Mouse (Mus musculus) adrenal gland, adult (tissue): ENCODE results near the gene Pheta2.
"Not testable (repeated sequence)": the region's sequence is repeated elsewhere in the genome, so short reads cannot be mapped to it uniquely, and the experiment has no call there.

Source experiments
- DNase-seq, 2 experiments: peaks; one replicate each; pipeline ENCODE4 v3.0.0; 2022 to 2023; ENCODE audit warnings: low spot score in 1 of 2; ENCODE audit not compliant: inconsistent age in 2 of 2

Pheta2 gene

DNA sequence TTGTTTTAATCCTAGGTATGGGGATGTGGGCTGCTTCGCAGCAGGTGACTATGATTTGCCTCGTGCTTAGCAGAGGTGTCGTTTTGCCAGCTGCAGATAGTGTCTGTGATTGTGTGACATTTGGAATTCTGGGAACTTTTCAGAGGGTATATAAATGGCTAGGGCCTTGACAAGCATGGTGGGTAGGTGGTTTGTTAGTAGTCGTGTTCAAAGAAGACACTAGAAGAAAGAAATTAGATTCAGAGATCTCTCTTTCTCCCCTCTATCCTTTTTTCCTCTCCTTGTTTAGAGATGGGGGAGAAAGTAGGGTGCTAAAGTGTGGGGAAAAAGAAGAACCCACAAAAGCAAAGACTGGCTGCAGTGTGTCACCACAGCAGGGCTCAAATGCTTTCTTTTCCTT lies 29.4 kb downstream of the Pheta2 start:
- peak in 1 of 2 experiments; percentile 18 for DNase-seq

DNA sequence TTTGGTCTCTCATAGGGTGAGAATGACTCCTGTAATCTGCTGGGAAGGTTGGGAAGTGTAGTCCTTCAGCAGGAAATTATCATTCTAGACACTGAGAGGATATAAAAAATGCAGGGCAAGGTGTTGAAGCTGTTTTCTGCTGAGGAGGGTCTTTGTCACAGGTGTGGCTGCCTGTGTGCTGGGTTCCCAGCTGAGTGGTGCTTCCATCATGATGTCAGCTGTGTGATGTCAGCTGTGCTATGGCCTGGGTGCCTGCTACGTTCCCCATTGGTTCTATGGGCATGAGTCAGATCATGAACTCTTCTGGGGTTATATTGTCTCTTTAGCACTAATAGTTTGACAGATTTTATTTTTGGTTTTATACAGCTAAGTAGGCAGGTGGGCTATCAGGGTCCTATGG lies 30.1 kb downstream of the Pheta2 start:
- DNase-seq: peak in 1 of 2 experiments; percentile 16

DNA sequence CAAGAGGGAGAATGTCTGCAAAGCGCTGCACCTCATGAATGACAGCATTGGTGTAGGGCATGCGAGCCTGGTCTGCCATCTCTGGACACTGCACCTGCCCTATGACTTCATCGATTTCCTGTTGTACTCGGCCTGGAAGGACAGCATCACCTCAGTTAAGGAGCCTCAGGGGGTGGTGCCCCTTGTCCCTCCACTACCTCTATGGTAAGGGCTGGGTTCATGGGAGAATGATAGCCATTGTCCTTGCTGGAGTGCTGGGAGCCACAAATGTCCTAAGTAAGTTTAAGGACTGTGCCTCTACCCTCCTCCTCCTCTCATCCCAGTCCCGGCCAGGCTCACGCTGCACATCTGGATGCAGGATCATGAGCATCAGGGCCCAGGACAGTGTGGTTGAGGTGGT lies 33.7 kb downstream of the Pheta2 start:
- no peak for DNase-seq

DNA sequence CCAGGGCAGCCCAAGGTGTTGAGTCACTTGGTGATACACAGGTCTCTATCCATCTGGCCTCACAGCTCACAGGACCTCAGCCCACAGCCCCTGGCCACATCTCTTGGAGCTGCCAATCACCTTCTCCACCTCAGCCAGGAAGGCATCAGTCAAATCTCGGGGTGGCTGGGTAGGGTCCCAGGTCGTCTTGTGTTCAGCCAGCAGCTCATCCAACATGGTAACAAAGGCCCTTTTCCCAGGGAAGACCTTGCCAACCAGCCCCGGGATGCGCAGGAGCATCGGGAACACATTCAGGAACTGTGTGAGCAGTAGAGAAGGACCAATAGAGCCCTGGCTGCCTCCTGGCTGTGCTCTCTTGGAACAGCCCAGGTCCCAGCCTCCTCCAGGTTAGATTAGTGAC lies 34.2 kb downstream of the Pheta2 start:
- DNase-seq: peak in 1 of 2 experiments; percentile 21

DNA sequence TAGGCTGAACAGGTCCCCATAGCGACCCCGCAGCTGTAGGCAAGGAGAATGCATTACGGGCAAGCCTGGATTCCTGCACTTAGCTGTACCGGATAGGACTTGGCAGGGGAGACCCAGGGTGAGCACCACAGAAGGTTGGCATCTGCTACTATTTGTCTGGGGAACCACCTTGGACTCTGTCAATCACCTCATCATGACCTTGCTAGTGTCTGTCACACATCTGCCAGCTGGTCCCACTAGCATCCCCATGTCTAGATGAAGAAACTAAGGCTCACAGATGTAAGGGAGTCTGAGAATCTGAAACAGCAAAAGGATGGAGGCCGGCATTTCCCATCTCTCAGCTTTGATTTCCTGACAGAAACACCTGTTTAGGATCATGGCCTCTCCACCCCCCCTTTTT lies 35.7 kb downstream of the Pheta2 start:
- DNase-seq: no peak

GRCm38 (mm10) chr15:82375855-82376254 lies 37.1 kb downstream of the Pheta2 start:
- no peak for DNase-seq

- DNase-seq: peak; percentile 51 to 71
These were observed 37.8 kb downstream of the Pheta2 start for GRCm38 (mm10) chr15:82376393-82377138.

DNA sequence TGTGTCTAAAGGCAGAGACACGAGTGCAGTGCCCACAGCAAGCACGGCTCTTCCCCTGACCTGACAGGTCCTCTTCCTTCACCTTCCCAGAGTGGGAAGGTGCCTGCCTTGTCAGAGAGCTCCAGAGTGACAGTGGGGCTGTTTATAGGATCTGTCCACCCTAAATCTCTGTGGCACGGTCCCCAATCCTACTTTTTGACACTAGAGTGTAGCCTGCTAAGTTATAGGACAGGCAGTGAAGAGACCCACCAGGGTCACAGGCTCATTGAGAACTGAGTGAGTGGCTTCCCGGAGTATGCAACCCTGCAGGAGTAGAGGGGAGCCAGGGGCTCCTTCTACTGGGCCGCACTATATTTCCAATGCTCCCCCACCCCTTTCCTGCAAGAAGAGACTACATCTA lies 39.0 kb downstream of the Pheta2 start:
- peak in 1 of 2 experiments; percentile 29 for DNase-seq

DNA sequence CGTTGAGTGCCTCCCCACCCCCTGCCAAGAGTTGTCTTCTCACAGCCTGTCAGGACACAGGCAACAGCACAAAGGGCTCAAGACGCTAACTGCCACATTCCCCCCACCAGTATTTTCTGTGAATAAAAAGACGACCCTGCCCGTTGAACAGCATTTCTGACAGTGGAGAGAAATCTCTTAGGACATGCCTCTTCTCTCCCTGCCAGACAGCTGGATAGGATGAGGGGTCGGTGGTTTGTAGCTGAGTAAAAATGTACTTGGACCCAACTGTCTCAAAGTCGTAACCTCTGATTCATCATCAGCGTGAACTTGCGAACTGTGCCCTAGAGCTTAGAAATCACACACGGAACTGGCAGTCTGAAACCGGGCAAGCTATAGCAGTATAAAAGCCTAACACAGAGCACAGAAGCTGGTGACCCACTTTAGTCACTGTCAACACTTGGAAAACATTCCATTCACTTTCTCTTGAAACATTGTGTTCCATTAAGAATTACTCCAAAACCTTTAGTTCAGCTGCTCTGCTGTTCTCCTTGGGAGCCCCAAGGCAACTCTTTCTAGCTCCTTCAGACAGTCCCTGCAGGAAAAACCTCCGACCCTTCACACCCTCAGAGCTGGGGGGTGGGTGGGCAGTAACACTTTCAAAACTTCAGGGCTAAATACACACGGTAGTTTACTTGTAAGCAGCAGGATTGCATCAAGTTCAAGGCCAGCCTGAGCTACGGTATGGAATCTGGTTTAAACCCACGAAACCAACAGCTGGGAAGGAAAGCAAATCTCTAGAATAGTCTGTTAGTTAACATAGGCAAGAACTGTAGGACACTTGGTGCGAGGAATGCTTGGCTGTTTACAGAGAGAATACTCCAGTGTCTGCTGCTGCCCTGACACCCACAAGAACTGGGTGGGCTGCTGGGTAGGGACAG lies 39.8 kb downstream of the Pheta2 start:
- DNase-seq: peak in 1 of 2 experiments; percentile 63

DNA sequence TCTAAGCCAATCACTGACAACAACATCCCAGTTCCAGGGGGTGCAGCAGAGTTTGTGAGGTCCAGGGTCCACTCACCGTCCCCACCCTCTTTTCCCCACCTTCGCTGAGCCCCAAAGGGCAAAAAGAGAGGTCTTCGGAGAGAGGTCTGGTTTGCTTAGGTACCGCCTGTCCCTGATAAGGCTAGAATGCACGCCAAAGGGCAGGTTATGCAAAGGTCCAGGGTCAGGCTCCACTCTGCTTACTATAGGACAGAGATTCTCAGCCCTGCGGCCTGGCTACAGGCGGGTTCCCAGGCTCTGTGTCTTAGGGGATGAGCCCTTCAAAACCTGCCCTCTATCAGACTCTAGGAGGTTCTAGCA lies 40.7 kb downstream of the Pheta2 start:
- DNase-seq: no peak

DNA sequence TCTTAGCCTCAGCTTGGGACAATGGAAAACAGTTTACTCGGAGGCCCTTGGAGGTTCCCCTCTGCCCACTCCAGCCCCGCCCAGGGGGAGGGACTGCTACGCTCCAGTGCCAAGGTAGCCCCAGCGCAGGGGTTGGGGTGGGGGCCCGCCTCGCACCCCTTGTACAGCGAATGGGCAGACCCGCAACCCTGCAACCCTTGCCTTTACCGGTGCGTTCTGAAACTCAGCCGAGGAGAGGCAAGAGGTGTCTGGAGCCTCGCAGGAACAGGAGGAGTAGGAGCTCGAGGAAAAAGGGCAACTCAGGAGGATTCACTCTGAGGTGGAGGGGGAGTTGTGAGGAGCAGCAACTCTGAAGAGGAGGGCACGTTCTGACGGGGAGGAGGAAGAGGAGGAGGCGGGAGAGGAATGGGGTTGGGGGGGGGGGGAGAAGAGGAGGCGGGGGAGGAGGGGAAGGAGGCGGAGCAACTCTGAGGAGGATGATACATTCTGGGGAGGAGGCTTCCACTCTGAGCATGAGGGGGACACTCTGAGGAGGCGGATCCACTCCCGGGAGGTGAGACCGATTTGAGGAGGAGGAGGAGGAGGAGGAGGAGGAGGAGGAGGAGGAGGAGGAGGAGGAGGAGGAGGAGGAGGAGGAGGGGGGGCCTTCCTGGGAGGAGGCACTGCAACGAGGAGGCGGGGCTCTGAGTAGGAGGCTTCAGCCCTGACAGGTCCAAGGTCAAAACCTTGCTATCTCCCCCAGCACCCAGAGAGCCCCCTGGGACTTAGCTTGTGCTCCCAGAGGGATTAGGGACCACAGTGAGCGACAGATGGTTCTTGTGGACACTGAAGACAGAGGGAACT lies 41.4 kb downstream of the Pheta2 start, which contains the start of gene Cyp2d22:
TSS of gene Cyp2d22 (minus strand) at position 390 of the 843 bp plus-strand sequence.
- DNase-seq: peak; percentile 77 to 91

DNA sequence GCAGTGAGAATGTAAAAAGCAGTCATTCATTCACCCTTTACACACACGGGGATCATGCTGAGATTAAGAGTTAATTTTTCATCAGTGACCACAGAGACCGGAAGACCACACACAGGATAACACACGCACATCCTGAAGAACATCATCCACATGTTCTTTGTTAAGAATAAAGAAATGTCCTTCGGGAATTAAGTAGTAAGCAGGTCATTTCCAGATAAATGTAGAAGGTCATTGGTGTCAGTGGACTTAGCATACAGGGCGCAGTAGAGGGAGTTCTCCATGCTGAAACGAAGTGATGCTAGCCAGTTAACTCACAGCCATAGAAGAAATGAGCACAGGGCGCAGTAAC lies 41.9 kb downstream of the Pheta2 start:
- DNase-seq: no peak

- no peak for DNase-seq
These were observed 43.7 kb downstream of the Pheta2 start for GRCm38 (mm10) chr15:82382441-82382840.

GRCm38 (mm10) chr15:82385729-82386128 lies 47.0 kb downstream of the Pheta2 start:
- no peak for DNase-seq

GRCm38 (mm10) chr15:82389916-82390315 lies 51.2 kb downstream of the Pheta2 start:
- DNase-seq: not testable (repeated sequence)

- not testable (repeated sequence) for DNase-seq
These were observed 55.2 kb downstream of the Pheta2 start, which contains the start of gene Cyp2d11 for GRCm38 (mm10) chr15:82393922-82394321. Gene Cyp2d11 (minus strand): TSS chr15:82394022.
